Mouse (Mus musculus): ENCODE measurements around the gene Cdh12. TPM values are rescaled to one million over a fixed set of nuclear protein-coding genes. Genes with fewer than 3 reads are reported as not detected.

Cdh12 gene
- total RNA-seq, 1 experiment: not detected

DNA sequence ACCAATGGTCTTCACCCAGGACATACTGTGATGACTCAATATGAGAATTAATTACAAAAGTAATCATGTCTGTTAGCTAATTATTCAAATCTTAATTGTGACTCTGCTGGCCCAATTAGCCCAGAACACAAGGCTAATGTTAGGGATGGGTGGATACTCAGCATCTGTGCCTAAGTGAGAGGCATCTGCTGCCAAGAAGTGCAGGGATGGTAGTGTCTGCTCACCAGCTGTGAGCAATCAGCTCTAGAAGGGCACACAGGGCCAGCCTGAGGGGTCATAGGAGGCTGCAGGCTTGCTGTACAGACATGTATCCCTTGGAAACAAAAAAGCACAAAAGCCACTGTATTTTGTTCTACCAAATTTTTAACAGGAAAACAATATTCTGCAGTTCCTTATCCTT lies 681.6 kb downstream of the Cdh12 start:
- Histone ChIP-seq H3K27ac (ENCODE audit: insufficient read depth, low read depth, low read length, poor library complexity, severe bottlenecking) (no peak overlapping the region), H3K9me3 (ENCODE audit: control insufficient read depth, insufficient read depth, low read depth, low read length) (no peaks in the 10 kb centered on the region), H3K36me3 (ENCODE audit: control insufficient read depth, insufficient read depth, low read length, poor library complexity, severe bottlenecking) (no peaks in the 10 kb centered on the region), H3K4me1 (ENCODE audit: control insufficient read depth in 2 of 2, insufficient read depth in 2 of 2, low read length in 2 of 2, poor library complexity in 1 of 2) (no peaks in the 10 kb centered on the region), H3K4me3 (ENCODE audit: insufficient read depth in 1 of 2, low read depth in 1 of 2, low read length in 2 of 2, poor library complexity in 1 of 2, severe bottlenecking in 1 of 2) (no peak overlapping the region), H3K9ac (ENCODE audit: insufficient read depth, low read depth, low read length, poor library complexity, severe bottlenecking) (no peak overlapping the region)
- DNase-seq (ENCODE audit: low read depth, low spot score): no peak
- no peak for TF ChIP-seq ZNF384 (IDR thresholded peaks at IDR 0.05; ENCODE audit: low read depth, low read length)
- no peak for TF ChIP-seq ZC3H11A (IDR thresholded peaks at IDR 0.05; ENCODE audit: borderline replicate concordance, low read depth, low read length)
- no peak for TF ChIP-seq MAFK (IDR thresholded peaks at IDR 0.05; ENCODE audit: insufficient read depth, low read depth, low read length)
- no peak for TF ChIP-seq CHD2 (IDR thresholded peaks at IDR 0.05; ENCODE audit: low read depth, low read length)
- TF ChIP-seq HCFC1 (IDR thresholded peaks at IDR 0.05; ENCODE audit: borderline replicate concordance, insufficient read depth, low read length): no peak
- in situ Hi-C loops (cut with MboI; ENCODE audit: low sequenced_read_pairs in 2 of 2, unreplicated experiment in 2 of 2): no loop called here

- no peaks in the 10 kb centered on the region for H3K4me1 ChIP-seq (ENCODE audit: control insufficient read depth in 2 of 2, insufficient read depth in 2 of 2, low read length in 2 of 2, poor library complexity in 1 of 2)
- no peaks in the 10 kb centered on the region for H3K36me3 ChIP-seq (ENCODE audit: control insufficient read depth, insufficient read depth, low read length, poor library complexity, severe bottlenecking)
- TF ChIP-seq CHD2 (IDR thresholded peaks at IDR 0.05; ENCODE audit: low read depth, low read length) (no peak), ZC3H11A (IDR thresholded peaks at IDR 0.05; ENCODE audit: borderline replicate concordance, low read depth, low read length) (no peak), ZNF384 (IDR thresholded peaks at IDR 0.05; ENCODE audit: low read depth, low read length) (no peak), HCFC1 (IDR thresholded peaks at IDR 0.05; ENCODE audit: borderline replicate concordance, insufficient read depth, low read length) (no peak), MAFK (IDR thresholded peaks at IDR 0.05; ENCODE audit: insufficient read depth, low read depth, low read length) (no peak)
- H3K9ac ChIP-seq (ENCODE audit: insufficient read depth, low read depth, low read length, poor library complexity, severe bottlenecking): no peak overlapping the region
- H3K4me3 ChIP-seq (ENCODE audit: insufficient read depth in 1 of 2, low read depth in 1 of 2, low read length in 2 of 2, poor library complexity in 1 of 2, severe bottlenecking in 1 of 2): no peak overlapping the region
- in situ Hi-C loops (cut with MboI; ENCODE audit: low sequenced_read_pairs in 2 of 2, unreplicated experiment in 2 of 2): no loop called here
- H3K27ac ChIP-seq (ENCODE audit: insufficient read depth, low read depth, low read length, poor library complexity, severe bottlenecking): no peak overlapping the region
- DNase-seq (ENCODE audit: low read depth, low spot score): no peak
- H3K9me3 ChIP-seq (ENCODE audit: control insufficient read depth, insufficient read depth, low read depth, low read length): no peaks in the 10 kb centered on the region
These were observed 683.9 kb downstream of the Cdh12 start for GRCm38 (mm10) chr15:21132999-21133398.

- Histone ChIP-seq H3K9ac (ENCODE audit: insufficient read depth, low read depth, low read length, poor library complexity, severe bottlenecking) (no peak overlapping the region), H3K4me1 (ENCODE audit: control insufficient read depth in 2 of 2, insufficient read depth in 2 of 2, low read length in 2 of 2, poor library complexity in 1 of 2) (no peaks in the 10 kb centered on the region), H3K4me3 (ENCODE audit: insufficient read depth in 1 of 2, low read depth in 1 of 2, low read length in 2 of 2, poor library complexity in 1 of 2, severe bottlenecking in 1 of 2) (no peak overlapping the region), H3K9me3 (ENCODE audit: control insufficient read depth, insufficient read depth, low read depth, low read length) (no peaks in the 10 kb centered on the region), H3K36me3 (ENCODE audit: control insufficient read depth, insufficient read depth, low read length, poor library complexity, severe bottlenecking) (no peaks in the 10 kb centered on the region), H3K27ac (ENCODE audit: insufficient read depth, low read depth, low read length, poor library complexity, severe bottlenecking) (no peak overlapping the region)
- no peak for DNase-seq (ENCODE audit: low read depth, low spot score)
- in situ Hi-C loops (cut with MboI; ENCODE audit: low sequenced_read_pairs in 2 of 2, unreplicated experiment in 2 of 2): no loop called here
- TF ChIP-seq ZNF384 (IDR thresholded peaks at IDR 0.05; ENCODE audit: low read depth, low read length): no peak
- no peak for TF ChIP-seq ZC3H11A (IDR thresholded peaks at IDR 0.05; ENCODE audit: borderline replicate concordance, low read depth, low read length)
- no peak for TF ChIP-seq CHD2 (IDR thresholded peaks at IDR 0.05; ENCODE audit: low read depth, low read length)
- no peak for TF ChIP-seq HCFC1 (IDR thresholded peaks at IDR 0.05; ENCODE audit: borderline replicate concordance, insufficient read depth, low read length)
- no peak for TF ChIP-seq MAFK (IDR thresholded peaks at IDR 0.05; ENCODE audit: insufficient read depth, low read depth, low read length)
These were observed 697.8 kb downstream of the Cdh12 start for GRCm38 (mm10) chr15:21146896-21147295.

- in situ Hi-C loops (cut with MboI; ENCODE audit: low sequenced_read_pairs in 2 of 2, unreplicated experiment in 2 of 2): no loop called here
- TF ChIP-seq HCFC1 (IDR thresholded peaks at IDR 0.05; ENCODE audit: borderline replicate concordance, insufficient read depth, low read length) (no peak), ZC3H11A (IDR thresholded peaks at IDR 0.05; ENCODE audit: borderline replicate concordance, low read depth, low read length) (no peak), CHD2 (IDR thresholded peaks at IDR 0.05; ENCODE audit: low read depth, low read length) (no peak), MAFK (IDR thresholded peaks at IDR 0.05; ENCODE audit: insufficient read depth, low read depth, low read length) (no peak), ZNF384 (IDR thresholded peaks at IDR 0.05; ENCODE audit: low read depth, low read length) (no peak)
- Histone ChIP-seq H3K9ac (ENCODE audit: insufficient read depth, low read depth, low read length, poor library complexity, severe bottlenecking) (no peak overlapping the region), H3K36me3 (ENCODE audit: control insufficient read depth, insufficient read depth, low read length, poor library complexity, severe bottlenecking) (no peaks in the 10 kb centered on the region), H3K4me1 (ENCODE audit: control insufficient read depth in 2 of 2, insufficient read depth in 2 of 2, low read length in 2 of 2, poor library complexity in 1 of 2) (no peaks in the 10 kb centered on the region), H3K9me3 (ENCODE audit: control insufficient read depth, insufficient read depth, low read depth, low read length) (no peaks in the 10 kb centered on the region), H3K4me3 (ENCODE audit: insufficient read depth in 1 of 2, low read depth in 1 of 2, low read length in 2 of 2, poor library complexity in 1 of 2, severe bottlenecking in 1 of 2) (no peak overlapping the region), H3K27ac (ENCODE audit: insufficient read depth, low read depth, low read length, poor library complexity, severe bottlenecking) (no peak overlapping the region)
- DNase-seq (ENCODE audit: low read depth, low spot score): no peak
These were observed 704.5 kb downstream of the Cdh12 start for GRCm38 (mm10) chr15:21153602-21154001.

DNA sequence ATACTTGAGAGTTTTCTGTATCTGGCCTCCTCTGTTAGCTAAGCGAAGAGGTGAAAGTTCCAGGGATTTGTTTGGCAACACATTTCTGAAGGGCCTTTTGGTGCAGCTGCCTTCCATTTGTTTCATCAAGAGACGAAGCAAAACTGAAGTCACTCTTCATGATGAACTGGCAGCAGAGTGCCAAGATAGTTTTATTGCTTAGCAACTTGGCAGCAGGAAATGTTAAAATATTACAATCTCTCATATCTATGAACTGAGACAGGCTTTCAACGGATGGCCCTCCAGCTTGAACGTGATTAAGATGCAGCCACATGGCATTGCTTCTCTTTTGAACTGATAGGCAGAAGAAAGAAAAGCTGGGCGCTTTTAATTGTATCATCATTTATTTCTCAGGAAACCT lies 730.7 kb downstream of the Cdh12 start:
- Histone ChIP-seq H3K36me3 (ENCODE audit: control insufficient read depth, insufficient read depth, low read length, poor library complexity, severe bottlenecking) (no peaks in the 10 kb centered on the region), H3K9ac (ENCODE audit: insufficient read depth, low read depth, low read length, poor library complexity, severe bottlenecking) (no peak overlapping the region), H3K4me1 (ENCODE audit: control insufficient read depth in 2 of 2, insufficient read depth in 2 of 2, low read length in 2 of 2, poor library complexity in 1 of 2) (no peaks in the 10 kb centered on the region), H3K9me3 (ENCODE audit: control insufficient read depth, insufficient read depth, low read depth, low read length) (no peaks in the 10 kb centered on the region), H3K4me3 (ENCODE audit: insufficient read depth in 1 of 2, low read depth in 1 of 2, low read length in 2 of 2, poor library complexity in 1 of 2, severe bottlenecking in 1 of 2) (no peak overlapping the region), H3K27ac (ENCODE audit: insufficient read depth, low read depth, low read length, poor library complexity, severe bottlenecking) (no peak overlapping the region)
- no peak for DNase-seq (ENCODE audit: low read depth, low spot score)
- in situ Hi-C loops (cut with MboI; ENCODE audit: low sequenced_read_pairs in 2 of 2, unreplicated experiment in 2 of 2): no loop called here
- no peak for TF ChIP-seq HCFC1 (IDR thresholded peaks at IDR 0.05; ENCODE audit: borderline replicate concordance, insufficient read depth, low read length)
- TF ChIP-seq CHD2 (IDR thresholded peaks at IDR 0.05; ENCODE audit: low read depth, low read length): no peak
- no peak for TF ChIP-seq MAFK (IDR thresholded peaks at IDR 0.05; ENCODE audit: insufficient read depth, low read depth, low read length)
- no peak for TF ChIP-seq ZC3H11A (IDR thresholded peaks at IDR 0.05; ENCODE audit: borderline replicate concordance, low read depth, low read length)
- TF ChIP-seq ZNF384 (IDR thresholded peaks at IDR 0.05; ENCODE audit: low read depth, low read length): no peak

All from ES-E14 (cell line).